Mouse (Mus musculus): ENCODE data around the gene Tex45. TPM values are rescaled to one million over a fixed set of nuclear protein-coding genes. Genes with fewer than 3 reads are reported as not detected.

The Tex45 gene
- total RNA-seq, 2 experiments from 2014 or later, result 0.15 TPM; not detected in 1

GRCm38 (mm10) chr8:3482240-3482740 is 11.6 kb downstream of the Tex45 start:
- DNase-seq, result no peak
- intact Hi-C loops (cut with DNase I), result no loop called here

DNA sequence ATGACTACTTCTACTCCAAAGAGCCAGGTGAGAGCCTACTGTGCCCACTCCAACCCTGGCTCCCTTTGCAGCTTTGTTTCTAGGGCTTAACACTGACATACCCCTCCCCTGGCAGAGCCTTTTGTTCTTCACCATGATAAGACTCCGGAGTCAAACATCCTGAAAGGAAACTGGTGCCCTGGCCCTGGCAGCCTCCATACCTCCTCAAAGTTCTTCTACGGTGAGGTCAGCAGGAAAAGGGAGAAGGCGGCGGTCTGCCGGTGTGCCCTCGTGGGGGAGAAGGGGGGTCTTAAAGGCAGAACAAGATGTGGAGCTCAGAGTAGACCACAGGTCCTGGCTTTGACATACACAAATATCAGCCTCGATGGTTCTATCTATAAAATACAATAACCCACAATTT is 12.9 kb downstream of the Tex45 start:
- DNase-seq, result no peak
- intact Hi-C loops (cut with DNase I), result no loop called here

- no peak for DNase-seq
- intact Hi-C loops (cut with DNase I), result no loop called here
Observed at GRCm38 (mm10) chr8:3485192-3485591, 14.5 kb downstream of the Tex45 start.

- intact Hi-C loops (cut with DNase I), result no loop called here
- peak; percentile 55 to 61 for DNase-seq
Observed at GRCm38 (mm10) chr8:3492901-3493844, 22.5 kb downstream of the Tex45 start, which contains the start of gene Zfp358. Gene Zfp358, plus strand, starts transcription at chr8:3493138.

- intact Hi-C loops (cut with DNase I), result no loop called here
Observed at GRCm38 (mm10) chr8:3493845-3494208, 23.2 kb downstream of the Tex45 start.

GRCm38 (mm10) chr8:3495578-3496427 is 25.1 kb downstream of the Tex45 start:
- intact Hi-C loops (cut with DNase I), result no loop called here
- no peak for DNase-seq

More at GRCm38 (mm10) chr8:3493845-3494208, 23.2 kb downstream of the Tex45 start:
- no peak for DNase-seq

GRCm38 (mm10) chr8:3496428-3496748 is 25.7 kb downstream of the Tex45 start:
- intact Hi-C loops (cut with DNase I), result no loop called here
- DNase-seq, result no peak

GRCm38 (mm10) chr8:3498583-3498982 is 27.9 kb downstream of the Tex45 start:
- intact Hi-C loops (cut with DNase I), result no loop called here
- no peak for DNase-seq

DNA sequence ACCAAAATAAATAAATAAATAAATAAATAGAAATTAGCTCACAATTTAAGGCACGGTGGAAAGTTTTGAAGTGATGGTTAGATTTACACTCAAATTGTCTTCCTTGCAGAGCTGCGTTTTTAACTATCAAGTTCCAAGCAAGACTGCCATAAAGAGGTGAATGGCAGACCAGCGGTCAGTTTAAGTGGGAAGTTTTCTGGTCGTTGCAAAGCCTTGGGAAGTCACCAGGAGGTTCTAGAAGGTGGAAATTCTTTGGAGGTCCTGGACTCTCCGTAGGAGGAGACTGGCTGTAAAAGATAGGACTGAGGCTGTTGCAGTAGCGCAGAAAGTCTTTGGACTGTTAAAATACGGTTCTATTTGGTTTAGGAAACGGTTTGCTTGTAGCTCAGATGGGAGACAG is 29.1 kb downstream of the Tex45 start:
- no peak for DNase-seq
- intact Hi-C loops (cut with DNase I), result no loop called here

GRCm38 (mm10) chr8:3500235-3501090 is 29.8 kb downstream of the Tex45 start, which contains the start of gene Mcoln1:
Gene Mcoln1, plus strand, starts transcription at chr8:3500457.
- DNase-seq, result peak; percentile 97
- intact Hi-C loops (cut with DNase I), result no loop called here

- intact Hi-C loops (cut with DNase I), result no loop called here
- no peak for DNase-seq
Observed at GRCm38 (mm10) chr8:3502217-3502616, 31.6 kb downstream of the Tex45 start.

DNA sequence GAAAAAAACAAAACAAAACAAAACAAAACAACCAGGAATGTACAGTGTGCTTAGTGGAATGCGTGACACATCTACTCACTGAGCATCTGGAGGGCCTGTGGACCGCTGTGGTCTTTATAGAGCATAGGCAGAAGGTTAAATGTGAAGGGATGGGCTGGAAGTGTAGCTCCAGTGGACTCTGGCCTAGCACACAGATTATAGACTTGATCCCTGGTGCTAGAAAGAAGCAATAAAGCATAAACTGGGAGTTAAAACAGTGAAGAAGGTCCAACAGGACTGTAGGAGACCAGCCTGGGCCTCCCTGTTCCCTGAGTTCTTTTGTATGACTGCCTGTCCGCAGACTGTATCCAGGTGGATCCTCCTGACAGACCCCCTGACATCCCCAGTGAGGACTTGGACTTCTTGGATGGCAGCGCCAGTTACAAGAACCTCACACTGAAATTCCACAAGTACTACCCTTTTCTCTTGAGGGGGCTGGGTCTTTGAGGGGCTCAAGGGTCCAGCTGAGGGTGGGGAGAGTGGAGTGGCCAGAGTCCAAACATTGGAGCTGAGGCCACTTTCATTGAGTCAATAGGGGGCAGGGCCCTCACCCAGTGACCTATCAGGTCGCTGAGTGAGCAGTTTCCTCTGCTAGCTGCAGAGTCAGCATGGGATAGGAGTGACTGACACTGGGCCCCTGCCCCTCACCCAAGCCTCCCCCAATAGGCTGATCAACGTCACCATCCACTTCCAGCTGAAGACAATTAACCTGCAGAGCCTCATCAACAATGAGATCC is 37.5 kb downstream of the Tex45 start:
- intact Hi-C loops (cut with DNase I), result no loop called here

GRCm38 (mm10) chr8:3514681-3515247 is 44.1 kb downstream of the Tex45 start:
- DNase-seq, result no peak

More for the DNA sequence above, 37.5 kb downstream of the Tex45 start:
- DNase-seq, result no peak

DNA sequence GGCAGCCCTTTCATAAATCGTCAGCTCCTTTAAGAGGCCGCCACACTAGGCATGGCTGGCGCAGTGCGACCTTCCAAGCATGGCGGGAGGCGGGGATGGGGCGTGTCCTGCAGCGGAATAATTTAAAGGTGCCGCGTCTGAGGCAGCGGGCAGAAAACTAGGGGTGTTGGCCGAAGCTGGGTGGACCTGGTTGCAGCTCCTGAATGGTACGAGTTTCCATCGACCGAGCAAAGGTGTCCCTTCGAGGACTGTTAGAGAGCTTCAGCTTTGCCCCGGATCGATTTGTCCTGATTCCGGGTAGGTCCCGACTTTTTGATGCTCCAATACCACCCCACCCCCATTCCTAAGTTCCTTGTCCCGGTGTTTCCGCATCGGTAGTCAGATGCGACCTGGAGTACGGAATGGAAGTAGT is 44.6 kb downstream of the Tex45 start, which contains the start of gene Pnpla6:
TSS of gene Pnpla6 (plus strand) at position 125 of the 412 bp plus-strand sequence.
- peak; percentile 85 to 90 for DNase-seq
- intact Hi-C loops (cut with DNase I), result no loop called here

More at GRCm38 (mm10) chr8:3514681-3515247, 44.1 kb downstream of the Tex45 start:
- intact Hi-C loops (cut with DNase I), result no loop called here

- intact Hi-C loops (cut with DNase I), result no loop called here
- peak in 1 of 2 experiments; percentile 33 for DNase-seq
Observed at GRCm38 (mm10) chr8:3515771-3516417, 45.2 kb downstream of the Tex45 start.

DNA sequence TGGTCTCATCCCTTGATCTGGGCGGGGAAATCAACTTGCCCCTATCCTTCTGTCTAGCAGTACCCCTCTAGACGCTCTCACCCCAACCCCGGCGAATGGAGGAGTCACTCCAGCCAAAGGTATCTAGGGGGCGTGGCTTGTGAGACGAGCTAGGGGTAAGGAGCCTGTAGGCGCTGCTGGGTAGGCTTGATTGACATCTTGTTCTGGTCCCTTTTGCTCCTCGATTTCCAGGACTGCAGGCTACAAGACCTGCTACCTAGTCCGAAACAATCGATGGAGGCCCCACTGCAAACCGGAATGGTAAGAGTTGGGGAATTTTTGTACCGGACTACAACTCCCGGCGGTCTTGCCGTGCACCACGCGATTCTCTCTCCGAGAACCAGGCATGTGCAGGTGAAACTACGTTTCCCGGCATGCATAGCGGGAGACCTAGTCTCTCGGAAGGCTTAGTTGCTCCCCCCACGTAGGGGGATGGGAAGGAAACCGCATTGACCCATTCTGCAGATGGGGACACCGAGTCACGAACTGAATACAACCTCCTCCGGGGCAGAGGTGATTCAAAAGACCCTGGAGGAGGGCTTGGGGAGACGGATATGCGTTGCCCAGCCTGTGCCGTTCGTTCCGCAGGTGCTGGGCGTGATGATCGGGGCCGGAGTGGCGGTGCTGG is 45.9 kb downstream of the Tex45 start:
- intact Hi-C loops (cut with DNase I), result no loop called here
- DNase-seq, result peak; percentile 84 to 89

DNA sequence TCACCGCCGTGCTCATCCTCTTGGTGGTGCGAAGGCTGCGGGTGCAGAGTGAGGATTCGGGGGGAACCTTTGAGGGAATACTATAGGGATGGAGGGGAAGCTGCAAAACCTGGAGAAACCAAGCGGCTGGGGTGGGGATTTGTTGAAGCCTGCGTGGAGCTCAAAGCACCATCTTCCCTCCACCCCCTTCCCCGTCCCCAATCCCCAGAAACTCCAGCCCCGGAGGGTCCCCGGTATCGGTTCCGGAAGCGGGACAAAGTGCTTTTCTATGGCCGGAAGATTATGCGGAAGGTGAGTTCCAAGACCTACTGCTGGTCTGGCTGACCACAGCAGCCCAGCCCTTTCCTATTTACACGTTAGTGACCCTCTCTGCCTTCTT is 46.4 kb downstream of the Tex45 start:
- no peak for DNase-seq
- intact Hi-C loops (cut with DNase I), result no loop called here

Data from gastrocnemius, postnatal 36 days (tissue).